8 mouse cellular contexts compared by ENCODE assay signal in genomic region chr13:35969829-35970228, GRCm38 (mm10). TPM values are rescaled to one million over a fixed set of nuclear protein-coding genes. Genes with fewer than 3 reads are reported as not detected.
A peak's percentile ranks its signal among the peaks of the same experiment; 100 is the strongest.
DNase-seq lines count a peak whose midpoint lies in the region; ATAC-seq and TF ChIP-seq lines count a peak whose summit lies in the region.
"Had no signal": no experiment of that assay in that cellular context is flagged by ENCODE, and none has a peak within 500 bp of the region (broad histone marks: within the 10 kb centered on the region; RNA-seq: fewer than 3 reads in every experiment).

No protein-coding gene starts in this region.

- no peak for DNase-seq in lung, adult 2 months
- no peak for DNase-seq in forebrain, postnatal 0 days
- no peak for DNase-seq in liver, embryonic 14.5 days (ENCODE audit: low read depth in 3 of 3, low spot score in 3 of 3)
- DNase-seq in layer of hippocampus, adult 9-10 months (ENCODE audit: low spot score), result no peak
- no peak for DNase-seq in gastrocnemius, postnatal 14 days
- DNase-seq: cerebellum, adult 11-12 months had no signal

- ATAC-seq in lung, embryonic 16.5 days (ENCODE audit: low read depth), result no peak
- no peak for ATAC-seq in forebrain, postnatal 0 days
- ATAC-seq in liver, embryonic 14.5 days (ENCODE audit: insufficient read depth), result no peak
- ATAC-seq in megakaryocyte progenitor cell, adult 5-6 weeks (replicated peaks; ENCODE audit: poor library complexity), result no peak

- H3K4me3 ChIP-seq in lung, embryonic 16.5 days (ENCODE audit: low read length), result peak overlapping the region; percentile 70
- H3K4me3 ChIP-seq in lung, adult 2 months (replicated peaks; ENCODE audit: extremely low read depth, low read depth, low read length), result no peak overlapping the region
- H3K4me3 ChIP-seq in forebrain, postnatal 0 days (ENCODE audit: low read depth, low read length), result peak overlapping the region; percentile 58
- peak overlapping the region in 1 of 2 experiments; percentile 46; a peak in 2 of 4 replicates for H3K4me3 ChIP-seq in liver, embryonic 14.5 days (ENCODE audit: insufficient read depth in 1 of 2, low read depth in 2 of 2, low read length in 2 of 2)

- no peak overlapping the region for H3K9ac ChIP-seq in lung, embryonic 16.5 days (ENCODE audit: low read length)
- H3K9ac ChIP-seq in forebrain, postnatal 0 days, result 0 out of 2 replicates have a peak overlapping the region, but pooled peaks have one; percentile 41
- H3K9ac ChIP-seq in liver, embryonic 14.5 days (replicated peaks), result no peak overlapping the region

- no peak for TF ChIP-seq EP300 in liver, embryonic 14.5 days (IDR thresholded peaks at IDR 0.05; ENCODE audit: low read depth)

- no peak for TF ChIP-seq POLR2A in lung, adult 2 months (IDR thresholded peaks at IDR 0.05; ENCODE audit: borderline replicate concordance, extremely low read depth, low read depth, low read length)

- 33% methylated on average over 9 of the region's 9 CpGs for WGBS in lung, embryonic 16.5 days
- WGBS in lung, adult 2 months, result 47% methylated on average over 9 of the region's 9 CpGs
- 31% methylated on average over 9 of the region's 9 CpGs for WGBS in forebrain, postnatal 0 days
- 30% methylated on average over 9 of the region's 9 CpGs for WGBS in liver, embryonic 14.5 days (ENCODE audit: insufficient replicate concordance)

- H3K4me2 ChIP-seq in lung, embryonic 16.5 days (ENCODE audit: low read depth, low read length), result peak overlapping the region; percentile 99
- peak overlapping the region; percentile 100 for H3K4me2 ChIP-seq in forebrain, postnatal 0 days (ENCODE audit: low read depth)
- peak overlapping the region; percentile 53 for H3K4me2 ChIP-seq in liver, embryonic 14.5 days (ENCODE audit: low read depth)

- TF ChIP-seq CTCF in lung, adult 2 months (IDR thresholded peaks at IDR 0.05; ENCODE audit: insufficient read depth, low read length), result no peak
- TF ChIP-seq CTCF in forebrain, postnatal 0 days (IDR thresholded peaks at IDR 0.05; ENCODE audit: low read depth), result no peak
- TF ChIP-seq CTCF in liver, embryonic 14.5 days (IDR thresholded peaks at IDR 0.05; ENCODE audit: low read depth), result no peak

- H3K27me3 ChIP-seq in lung, embryonic 16.5 days (ENCODE audit: control insufficient read depth, insufficient read depth, low read depth, low read length), result peaks cover 7% of the 10 kb centered on the region; the same call in 1 of the 2 replicates
- H3K27me3 ChIP-seq in forebrain, postnatal 0 days (ENCODE audit: insufficient read depth, low read length), result peaks cover 13% of the 10 kb centered on the region
- peaks cover 38% of the 10 kb centered on the region for H3K27me3 ChIP-seq in liver, embryonic 14.5 days (ENCODE audit: control insufficient read depth, insufficient read depth, low read length)

- peaks cover 11% of the 10 kb centered on the region for H3K4me1 ChIP-seq in lung, embryonic 16.5 days (replicated peaks; ENCODE audit: control insufficient read depth, insufficient read depth, low read length)
- peaks cover 13% of the 10 kb centered on the region for H3K4me1 ChIP-seq in lung, adult 2 months (ENCODE audit: control insufficient read depth, insufficient read depth, low read length)
- H3K4me1 ChIP-seq in forebrain, postnatal 0 days (ENCODE audit: insufficient read depth), result no peaks in the 10 kb centered on the region
- no peaks in the 10 kb centered on the region for H3K4me1 ChIP-seq in liver, embryonic 14.5 days (replicated peaks; ENCODE audit: control insufficient read depth in 2 of 2, insufficient read depth in 2 of 2, low read length in 1 of 2)

- no peaks in the 10 kb centered on the region for H3K9me3 ChIP-seq in lung, embryonic 16.5 days (ENCODE audit: control insufficient read depth, low read length)
- no peaks in the 10 kb centered on the region for H3K9me3 ChIP-seq in forebrain, postnatal 0 days (ENCODE audit: low read length)
- H3K9me3 ChIP-seq in liver, embryonic 14.5 days (ENCODE audit: control insufficient read depth, low read length), result no peaks in the 10 kb centered on the region

- no peaks in the 10 kb centered on the region for H3K36me3 ChIP-seq in lung, embryonic 16.5 days (ENCODE audit: control insufficient read depth, insufficient read depth, low read length)
- no peaks in the 10 kb centered on the region for H3K36me3 ChIP-seq in forebrain, postnatal 0 days (ENCODE audit: insufficient read depth)
- no peaks in the 10 kb centered on the region for H3K36me3 ChIP-seq in liver, embryonic 14.5 days (replicated peaks; ENCODE audit: control insufficient read depth, insufficient read depth, low read depth)

- H3K27ac ChIP-seq in lung, embryonic 16.5 days (ENCODE audit: low read length), result no peak overlapping the region
- H3K27ac ChIP-seq in forebrain, postnatal 0 days (ENCODE audit: low read depth, low read length), result no peak overlapping the region
- H3K27ac ChIP-seq in liver, embryonic 14.5 days, result no peak overlapping the region

- intact Hi-C loops in gastrocnemius, postnatal 14 days (cut with DNase I; ENCODE audit: low total_unique reads), result no loop called here

RNA-seq across cellular contexts. Expression of gene Ppp1r3g, which starts 11.2 kb away (rescaled TPM):
- polyA plus RNA-seq in lung, embryonic 16.5 days (2015; fragmentation: Nextera tagmentation; extraction: Ambion mirVana), result 0.88 and 0.94 TPM in 2 replicates
- 0.10 TPM in 1 of 2 replicates, not detected in the other for polyA plus RNA-seq in lung, adult 2 months (2012; rRNA removed)
- 1.2 TPM in 2 replicates for total RNA-seq in forebrain, postnatal 0 days (2014; rRNA removed)
- 0.42 and 0.53 TPM in 2 replicates for polyA plus RNA-seq in forebrain, postnatal 0 days (2015; fragmentation: Nextera tagmentation; extraction: Ambion mirVana)
- polyA plus RNA-seq in liver, embryonic 14.5 days (2012; rRNA removed), result 0.25 and 0.35 TPM in 2 replicates
- polyA plus RNA-seq in liver, embryonic 14.5 days (2014; fragmentation: Nextera tagmentation; extraction: Ambion mirVana), result 0.35 and 0.63 TPM in 2 replicates
- total RNA-seq in megakaryocyte progenitor cell, adult 5-6 weeks (2015), result not detected in 2 replicates
- 0.24 TPM in 1 of 2 replicates, not detected in the other for total RNA-seq in megakaryocyte progenitor cell, adult 5-6 weeks (2017)
- total RNA-seq in gastrocnemius, postnatal 14 days (2021), result not detected
